Mouse (Mus musculus): ENCODE measurements at regions not wholly inside any gene's neighbourhood (a gene's known extent, or its start where the extent isn't known, plus 50 kb on each side); places are given as distances from the start of the nearest gene placed in this dataset.

- no peaks in the 10 kb centered on the region for H3K79me2 ChIP-seq (ENCODE audit: control insufficient read depth, insufficient read depth, low read length, poor library complexity)
- no peak for DNase-seq (ENCODE audit: low read depth, low spot score)
- TF ChIP-seq ELF1 (IDR thresholded peaks at IDR 0.05; ENCODE audit: low read depth, low read length) (no peak), CHD1 (IDR thresholded peaks at IDR 0.05; ENCODE audit: low read depth, low read length) (no peak), MEF2A (IDR thresholded peaks at IDR 0.05; ENCODE audit: extremely low read depth, insufficient replicate concordance, low read depth, low read length, poor library complexity, severe bottlenecking) (no peak)
- H3K27me3 ChIP-seq (ENCODE audit: control insufficient read depth in 1 of 2, insufficient read depth in 2 of 2, low read length in 2 of 2) = no peaks in the 10 kb centered on the region
- no peaks in the 10 kb centered on the region for H3K4me1 ChIP-seq (ENCODE audit: control insufficient read depth in 1 of 2, insufficient read depth in 2 of 2, low read length in 2 of 2)
- H3K27ac ChIP-seq (ENCODE audit: control insufficient read depth, low read depth, low read length) = no peak overlapping the region
- H3K9me3 ChIP-seq (replicated peaks; ENCODE audit: insufficient read depth, low read length) = no peaks in the 10 kb centered on the region
- no peak overlapping the region for H3K4me3 ChIP-seq (ENCODE audit: control insufficient read depth in 1 of 2, insufficient read depth in 1 of 2, low read depth in 2 of 2, low read length in 2 of 2)
- H3K36me3 ChIP-seq (ENCODE audit: control insufficient read depth in 1 of 2, insufficient read depth in 2 of 2, low read length in 2 of 2) = no peaks in the 10 kb centered on the region
- H3K9ac ChIP-seq (ENCODE audit: control insufficient read depth, low read depth, low read length, poor library complexity, severe bottlenecking) = no peak overlapping the region
Observed at GRCm38 (mm10) chr3:56499301-56499700, 315.8 kb upstream of the Nbea start.

GRCm38 (mm10) chr3:56493937-56494336, 310.4 kb upstream of the Nbea start:
- no peak for DNase-seq (ENCODE audit: low read depth, low spot score)
- Histone ChIP-seq H3K27ac (ENCODE audit: control insufficient read depth, low read depth, low read length) (no peak overlapping the region), H3K9me3 (replicated peaks; ENCODE audit: insufficient read depth, low read length) (no peaks in the 10 kb centered on the region), H3K79me2 (ENCODE audit: control insufficient read depth, insufficient read depth, low read length, poor library complexity) (no peaks in the 10 kb centered on the region), H3K9ac (ENCODE audit: control insufficient read depth, low read depth, low read length, poor library complexity, severe bottlenecking) (no peak overlapping the region), H3K4me1 (ENCODE audit: control insufficient read depth in 1 of 2, insufficient read depth in 2 of 2, low read length in 2 of 2) (no peaks in the 10 kb centered on the region), H3K36me3 (ENCODE audit: control insufficient read depth in 1 of 2, insufficient read depth in 2 of 2, low read length in 2 of 2) (no peaks in the 10 kb centered on the region), H3K27me3 (ENCODE audit: control insufficient read depth in 1 of 2, insufficient read depth in 2 of 2, low read length in 2 of 2) (no peaks in the 10 kb centered on the region), H3K4me3 (ENCODE audit: control insufficient read depth in 1 of 2, insufficient read depth in 1 of 2, low read depth in 2 of 2, low read length in 2 of 2) (no peak overlapping the region)
- TF ChIP-seq ZMIZ1 (IDR thresholded peaks at IDR 0.05; ENCODE audit: low read depth, low read length) (no peak), MAFK (IDR thresholded peaks at IDR 0.05; ENCODE audit: borderline replicate concordance, low read depth, low read length) (no peak), POLR2A (IDR thresholded peaks at IDR 0.05; ENCODE audit: control insufficient read depth in 1 of 2, insufficient read depth in 1 of 2, low read depth in 1 of 2, low read length in 2 of 2, poor library complexity in 1 of 2) (no peak)

GRCm38 (mm10) chr3:56489154-56489553, 305.7 kb upstream of the Nbea start:
- no peak overlapping the region for H3K27ac ChIP-seq (ENCODE audit: control insufficient read depth, low read depth, low read length)
- no peaks in the 10 kb centered on the region for H3K4me1 ChIP-seq (ENCODE audit: control insufficient read depth in 1 of 2, insufficient read depth in 2 of 2, low read length in 2 of 2)
- H3K9ac ChIP-seq (ENCODE audit: control insufficient read depth, low read depth, low read length, poor library complexity, severe bottlenecking) = no peak overlapping the region
- TF ChIP-seq CTCF (IDR thresholded peaks at IDR 0.05 in 2 of 3, conservative IDR thresholded peaks at IDR 0.05 in 1 of 3; ENCODE audit: control insufficient read depth in 1 of 3, insufficient read depth in 1 of 3, low read depth in 2 of 3, low read length in 3 of 3, poor library complexity in 1 of 3, severe bottlenecking in 1 of 3) (no peak), ZNF384 (IDR thresholded peaks at IDR 0.05; ENCODE audit: low read depth, low read length) (no peak), HCFC1 (IDR thresholded peaks at IDR 0.05; ENCODE audit: low read depth, low read length) (no peak), EP300 (IDR thresholded peaks at IDR 0.05; ENCODE audit: low read depth in 1 of 2, low read length in 2 of 2) (no peak), UBTF (IDR thresholded peaks at IDR 0.05; ENCODE audit: borderline replicate concordance, insufficient read depth, low read depth, low read length) (no peak), GATA1 (IDR thresholded peaks at IDR 0.05; ENCODE audit: low read depth, low read length) (no peak), POLR2AphosphoS5 (IDR thresholded peaks at IDR 0.05; ENCODE audit: borderline replicate concordance, low read depth, low read length) (no peak), JUND (IDR thresholded peaks at IDR 0.05; ENCODE audit: low read depth, low read length) (no peak), TBP (IDR thresholded peaks at IDR 0.05; ENCODE audit: low read depth, low read length) (no peak), GABPA (IDR thresholded peaks at IDR 0.05; ENCODE audit: low read depth, low read length) (no peak)
- H3K79me2 ChIP-seq (ENCODE audit: control insufficient read depth, insufficient read depth, low read length, poor library complexity) = no peaks in the 10 kb centered on the region
- H3K9me3 ChIP-seq (replicated peaks; ENCODE audit: insufficient read depth, low read length) = no peaks in the 10 kb centered on the region
- H3K36me3 ChIP-seq (ENCODE audit: control insufficient read depth in 1 of 2, insufficient read depth in 2 of 2, low read length in 2 of 2) = no peaks in the 10 kb centered on the region
- no peaks in the 10 kb centered on the region for H3K27me3 ChIP-seq (ENCODE audit: control insufficient read depth in 1 of 2, insufficient read depth in 2 of 2, low read length in 2 of 2)
- DNase-seq (ENCODE audit: low read depth, low spot score) = no peak
- H3K4me3 ChIP-seq (ENCODE audit: control insufficient read depth in 1 of 2, insufficient read depth in 1 of 2, low read depth in 2 of 2, low read length in 2 of 2) = no peak overlapping the region
